Mouse (Mus musculus): ENCODE results near the gene Atg14. TPM values are rescaled to one million over a fixed set of nuclear protein-coding genes. Genes with fewer than 3 reads are reported as not detected.
A peak's percentile ranks its signal among the peaks of the same experiment; 100 is the strongest.
"Not testable (repeated sequence)": the region's sequence is repeated elsewhere in the genome, so short reads cannot be mapped to it uniquely, and the experiment has no call there.

Gene Atg14
- total RNA-seq (2017) = 6.9 and 17.0 TPM in 2 replicates

GRCm38 (mm10) chr14:47570549-47570948 is at the start of gene Atg14:
Atg14 (minus strand) TSS chr14:47570649.
- ATAC-seq (replicated peaks; ENCODE audit: low read depth, poor library complexity, severe bottlenecking) = not testable (repeated sequence)

DNA sequence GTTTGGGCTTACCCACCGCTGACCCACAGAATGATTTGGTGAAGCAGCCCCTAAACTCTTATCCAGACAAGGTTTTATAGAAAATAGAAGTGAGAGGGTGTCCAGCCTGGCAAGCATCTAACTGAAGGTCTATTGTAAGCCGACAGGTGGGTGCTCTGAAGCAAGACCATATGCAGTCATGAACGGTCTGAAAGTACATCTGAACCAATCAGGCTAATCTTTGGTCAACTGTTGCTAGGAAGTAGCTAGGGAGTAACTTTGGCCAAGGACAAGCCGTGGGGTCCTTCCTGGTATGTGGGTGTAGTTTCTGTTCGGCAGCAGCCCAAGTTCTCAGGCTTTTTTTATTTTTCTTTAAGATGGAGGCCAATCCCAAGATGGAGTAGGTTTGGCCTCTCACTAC is 48.4 kb upstream of the Atg14 start:
- no peak for ATAC-seq (replicated peaks; ENCODE audit: low read depth, poor library complexity, severe bottlenecking)

GRCm38 (mm10) chr14:47613254-47613653 is 42.8 kb upstream of the Atg14 start:
- ATAC-seq (replicated peaks; ENCODE audit: low read depth, poor library complexity, severe bottlenecking) = no peak

- peak; percentile 90 for ATAC-seq (replicated peaks; ENCODE audit: low read depth, poor library complexity, severe bottlenecking)
Observed at GRCm38 (mm10) chr14:47597942-47598388, 27.5 kb upstream of the Atg14 start.

GRCm38 (mm10) chr14:47594426-47595103 is 24.1 kb upstream of the Atg14 start:
- no peak for ATAC-seq (replicated peaks; ENCODE audit: low read depth, poor library complexity, severe bottlenecking)

GRCm38 (mm10) chr14:47590391-47590975 is 20.0 kb upstream of the Atg14 start:
- no peak for ATAC-seq (replicated peaks; ENCODE audit: low read depth, poor library complexity, severe bottlenecking)

DNA sequence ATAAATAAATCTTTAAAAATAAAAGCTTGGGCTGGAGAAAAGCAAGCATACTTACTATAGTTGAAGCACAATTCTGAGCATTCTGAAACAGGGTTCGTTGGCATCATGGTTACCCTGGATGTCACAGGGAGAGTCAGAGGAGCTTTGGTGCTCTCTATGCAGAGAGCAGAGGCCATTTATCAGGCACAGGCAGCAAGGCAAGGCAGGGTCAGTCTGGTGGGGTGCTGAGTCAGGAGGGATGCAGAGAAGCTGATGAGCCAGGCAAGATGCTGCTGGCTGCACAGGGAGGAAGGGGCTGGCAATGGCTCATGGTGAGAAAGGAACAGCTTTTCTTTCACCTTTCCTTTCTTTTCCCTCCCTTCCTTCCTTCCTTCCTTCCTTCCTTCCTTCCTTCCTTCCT is 19.0 kb upstream of the Atg14 start:
- ATAC-seq (replicated peaks; ENCODE audit: low read depth, poor library complexity, severe bottlenecking) = no peak

GRCm38 (mm10) chr14:47584346-47584745 is 13.9 kb upstream of the Atg14 start:
- no peak for ATAC-seq (replicated peaks; ENCODE audit: low read depth, poor library complexity, severe bottlenecking)

- no peak for ATAC-seq (replicated peaks; ENCODE audit: low read depth, poor library complexity, severe bottlenecking)
Observed at GRCm38 (mm10) chr14:47581681-47582080, 11.2 kb upstream of the Atg14 start.

GRCm38 (mm10) chr14:47581280-47581679 is 10.8 kb upstream of the Atg14 start:
- ATAC-seq (replicated peaks; ENCODE audit: low read depth, poor library complexity, severe bottlenecking) = no peak

- no peak for ATAC-seq (replicated peaks; ENCODE audit: low read depth, poor library complexity, severe bottlenecking)
Observed at GRCm38 (mm10) chr14:47578086-47578485, 7.6 kb upstream of the Atg14 start.

DNA sequence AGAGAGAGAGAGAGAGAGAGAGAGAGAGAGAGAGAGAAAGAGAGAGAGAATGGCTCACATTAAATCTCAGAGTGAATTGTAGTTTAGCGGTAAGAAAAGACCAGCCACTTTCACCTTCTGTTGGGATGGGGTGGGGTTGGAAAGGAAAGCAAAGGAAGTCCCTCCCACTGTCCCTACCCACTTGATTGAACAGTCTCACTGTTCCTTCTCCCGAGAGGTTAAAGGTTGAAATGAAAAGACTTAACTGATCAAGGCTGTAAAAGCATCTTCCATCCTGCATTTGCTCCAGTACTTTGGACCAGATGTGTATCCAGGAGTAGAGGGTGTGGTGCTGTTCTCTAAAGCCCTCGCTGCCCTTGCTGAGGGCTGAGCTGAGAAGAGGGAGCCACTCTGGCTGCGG is 6.2 kb upstream of the Atg14 start:
- ATAC-seq (replicated peaks; ENCODE audit: low read depth, poor library complexity, severe bottlenecking) = no peak

GRCm38 (mm10) chr14:47574721-47575120 is 4.3 kb upstream of the Atg14 start:
- ATAC-seq (replicated peaks; ENCODE audit: low read depth, poor library complexity, severe bottlenecking) = no peak

- ATAC-seq (replicated peaks; ENCODE audit: low read depth, poor library complexity, severe bottlenecking) = no peak
Observed at GRCm38 (mm10) chr14:47572707-47573106, 2.3 kb upstream of the Atg14 start.

DNA sequence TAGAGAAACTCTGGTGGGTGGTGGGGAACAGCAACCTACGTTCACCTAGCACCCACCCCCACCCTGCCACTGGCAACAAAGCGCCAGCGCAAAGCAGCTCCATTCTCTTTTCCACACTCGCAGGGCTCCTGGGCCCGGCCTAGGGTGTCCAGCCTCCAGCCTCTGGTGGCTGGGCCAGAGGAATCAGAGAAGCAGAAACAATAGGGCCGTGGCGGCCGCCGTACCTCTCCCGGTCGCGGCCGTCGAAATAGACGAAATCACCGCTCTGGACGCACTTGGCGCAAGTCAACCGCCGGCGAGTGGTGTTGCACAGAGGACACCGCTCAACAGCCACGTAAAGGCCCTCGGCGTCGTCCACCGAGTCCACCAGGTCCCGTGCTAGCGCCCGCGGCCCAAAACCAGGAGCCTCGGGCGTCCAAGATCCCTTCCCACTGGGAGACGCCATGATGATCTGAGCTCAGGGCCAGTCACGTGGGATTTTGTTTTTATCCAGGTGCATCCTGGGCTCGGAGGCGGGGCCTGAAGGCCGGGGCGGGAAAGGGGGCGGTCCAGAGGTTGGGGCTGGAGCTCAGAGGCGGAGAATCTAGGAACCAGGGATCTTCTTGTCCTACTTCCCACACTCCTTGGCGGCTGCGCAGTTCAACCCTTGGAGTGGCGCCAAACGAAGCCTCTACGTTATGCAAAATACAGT is 2.3 kb downstream of the Atg14 start:
- ATAC-seq (replicated peaks; ENCODE audit: low read depth, poor library complexity, severe bottlenecking) = peak; percentile 97

DNA sequence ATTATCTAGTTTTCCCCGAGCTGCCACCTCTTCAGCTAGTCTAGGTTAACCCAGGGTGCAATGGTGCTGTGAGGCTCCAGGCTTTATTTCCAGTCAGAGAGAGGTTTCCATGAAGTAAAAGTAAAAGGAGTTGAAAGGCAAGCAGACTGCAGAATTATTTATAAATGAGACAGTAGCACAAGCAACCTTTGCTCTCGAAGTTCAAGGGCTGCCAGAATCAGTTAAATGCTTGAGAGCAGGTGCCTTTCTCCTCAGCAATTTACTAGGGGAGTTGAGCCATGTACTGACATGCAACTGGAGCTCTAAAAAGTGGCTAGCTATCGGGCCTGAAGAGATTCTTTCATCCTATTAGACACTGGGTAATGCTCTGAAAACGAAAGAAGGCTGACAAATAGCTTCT is 7.3 kb downstream of the Atg14 start:
- ATAC-seq (replicated peaks; ENCODE audit: low read depth, poor library complexity, severe bottlenecking) = no peak

DNA sequence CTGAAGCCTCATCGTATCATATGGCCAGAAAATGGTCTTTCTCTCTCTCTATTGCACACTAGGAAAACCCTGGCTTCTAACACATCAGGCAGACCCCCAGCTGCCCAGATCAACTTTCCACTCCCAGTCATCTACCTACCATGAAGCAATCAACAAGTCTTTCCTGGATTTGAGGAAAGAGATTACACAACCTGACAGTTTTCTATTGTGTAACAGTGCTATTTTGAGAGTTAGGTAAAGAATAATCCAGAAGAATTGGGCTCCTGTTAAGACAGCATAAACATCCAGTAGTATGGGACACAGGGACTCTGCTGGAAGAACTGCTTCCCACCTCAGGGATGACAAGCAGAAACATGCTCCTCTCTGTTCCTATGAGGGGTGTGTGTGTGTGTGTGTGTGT is 7.9 kb downstream of the Atg14 start:
- ATAC-seq (replicated peaks; ENCODE audit: low read depth, poor library complexity, severe bottlenecking) = no peak

DNA sequence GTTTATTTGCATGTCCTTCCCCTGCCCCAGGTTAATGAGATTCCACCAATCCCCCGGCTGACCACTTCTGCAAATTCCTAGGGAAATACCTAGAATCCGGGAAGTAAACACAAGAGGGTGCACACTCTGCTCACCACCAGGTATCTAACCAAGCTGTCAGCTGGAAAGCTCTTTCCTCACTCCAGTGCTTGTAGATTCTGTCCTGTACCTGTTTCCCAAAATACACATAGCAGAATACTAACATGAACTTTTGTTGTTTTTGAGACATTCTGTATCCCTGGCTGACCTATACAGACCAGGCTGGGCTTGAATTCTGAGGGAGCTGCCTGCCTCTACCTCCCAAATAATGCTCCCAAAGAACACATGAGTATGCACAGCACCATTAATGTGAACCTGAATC is 9.7 kb downstream of the Atg14 start:
- ATAC-seq (replicated peaks; ENCODE audit: low read depth, poor library complexity, severe bottlenecking) = no peak

GRCm38 (mm10) chr14:47555225-47555624 is 15.2 kb downstream of the Atg14 start:
- no peak for ATAC-seq (replicated peaks; ENCODE audit: low read depth, poor library complexity, severe bottlenecking)

- ATAC-seq (replicated peaks; ENCODE audit: low read depth, poor library complexity, severe bottlenecking) = no peak
Observed at GRCm38 (mm10) chr14:47554236-47554635, 16.2 kb downstream of the Atg14 start.

DNA sequence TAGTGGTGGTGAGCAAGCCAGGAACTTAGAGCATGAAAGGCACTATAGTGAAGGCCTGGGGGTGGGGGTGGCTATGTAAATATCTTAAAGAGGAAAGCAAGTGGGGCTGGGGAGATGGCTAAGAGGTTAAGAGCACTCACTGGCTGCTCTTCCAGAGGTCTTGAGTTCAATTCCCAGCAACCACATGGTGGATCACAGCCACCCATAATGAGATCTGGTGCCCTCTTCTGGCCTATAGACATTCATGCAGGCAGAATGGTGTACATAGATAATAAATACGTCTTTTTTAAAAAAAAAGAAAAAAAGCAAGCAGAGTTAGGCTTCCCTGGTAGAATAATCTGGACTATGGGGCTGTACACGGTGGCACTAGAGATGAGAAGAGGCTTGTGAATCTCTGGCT is 17.1 kb downstream of the Atg14 start:
- no peak for ATAC-seq (replicated peaks; ENCODE audit: low read depth, poor library complexity, severe bottlenecking)

All from common myeloid progenitor, adult 5-6 weeks (primary cell).